Mouse (Mus musculus) cerebellum, adult 2 months (tissue): ENCODE results near the gene Rnf130. TPM values are rescaled to one million over a fixed set of nuclear protein-coding genes. Genes with fewer than 3 reads are reported as not detected.
"Not testable (repeated sequence)": the region's sequence is repeated elsewhere in the genome, so short reads cannot be mapped to it uniquely, and the experiment has no call there.

ENCODE experiments used
- DNase-seq, 2 experiments: peaks; one replicate each; pipeline ENCODE4 v3.0.0; 2021
- H3K27ac ChIP-seq: fragments of 200-500 bp; 2 replicates; pipeline ENCODE4 v1.5.1; 2012; ENCODE audit warnings: low read length, control low read depth, inconsistent platforms; ENCODE audit not compliant: insufficient read depth
- H3K27me3 ChIP-seq: fragments of 200-500 bp; 2 replicates; pipeline ENCODE4 v1.6.1; 2012; ENCODE audit warnings: inconsistent platforms, mild to moderate bottlenecking, low read length, moderate library complexity; ENCODE audit not compliant: control insufficient read depth, insufficient read depth
- H3K4me1 ChIP-seq: fragments of 200-500 bp; 2 replicates; pipeline ENCODE4 v1.6.1; 2011; ENCODE audit warnings: low read length; ENCODE audit not compliant: control insufficient read depth, insufficient read depth
- H3K4me3 ChIP-seq: fragments of 200-500 bp; replicated peaks from 2 replicates; pipeline ENCODE3; 2011; ENCODE audit warnings: mild to moderate bottlenecking, low read depth, low read length, control low read depth; ENCODE audit not compliant: insufficient read depth
- CTCF ChIP-seq: fragments of 200-500 bp; IDR thresholded peaks from 2 replicates; pipeline ENCODE4 v1.5.1; 2011; ENCODE audit warnings: low read depth, mild to moderate bottlenecking, control low read depth, low read length, moderate library complexity, borderline replicate concordance; ENCODE audit not compliant: insufficient read depth
- POLR2A ChIP-seq: fragments of 200-500 bp; IDR thresholded peaks from 2 replicates; pipeline ENCODE4 v1.6.1; 2011; ENCODE audit warnings: low read length, control low read depth, borderline replicate concordance; ENCODE audit not compliant: insufficient read depth
- WGBS: fragments of 180-500 bp; shearing (Covaris S2); methylation state at CpG from one replicate; pipeline ENCODE4 v1.1.7; 2018; 5-methylcytosine and 5-hydroxymethylcytosine counted together
- polyA plus RNA-seq: library from polyadenylated mRNA; depleted of rRNA; stranded (reverse); fragments of >200 nt; gene quantifications from 2 replicates; pipeline ENCODE4 v1.2.3, GENCODE M21; 2012

The Rnf130 gene
- polyA plus RNA-seq, 1 experiment, result 76.6 TPM

- DNase-seq, result peak in 1 of 2 experiments; percentile 29
- no peaks in the 10 kb centered on the region for H3K27me3 ChIP-seq
- no peak overlapping the region for H3K4me3 ChIP-seq
- no peak overlapping the region; the same call in 1 of the 2 replicates for H3K27ac ChIP-seq
- TF ChIP-seq POLR2A, result no peak
- TF ChIP-seq CTCF, result no peak
- H3K4me1 ChIP-seq, result peaks cover 64% of the 10 kb centered on the region
- 74% methylated on average over 9 of the region's 9 CpGs for WGBS
Measured at GRCm38 (mm10) chr11:50095661-50096060, 70.5 kb downstream of the Rnf130 start.

- WGBS, result 39% methylated on average over 6 of the region's 6 CpGs
- Histone ChIP-seq H3K4me1 (peaks cover 58% of the 10 kb centered on the region), H3K27ac (no peak overlapping the region), H3K27me3 (no peaks in the 10 kb centered on the region), H3K4me3 (no peak overlapping the region)
- no peak for TF ChIP-seq POLR2A
- TF ChIP-seq CTCF, result no peak
- DNase-seq, result peak; percentile 68 to 78
Measured at GRCm38 (mm10) chr11:50097091-50097490, 71.9 kb downstream of the Rnf130 start.

GRCm38 (mm10) chr11:50098961-50099481, 73.9 kb downstream of the Rnf130 start:
- H3K4me1 ChIP-seq, result peaks cover 59% of the 10 kb centered on the region
- H3K27me3 ChIP-seq, result no peaks in the 10 kb centered on the region
- no peak overlapping the region for H3K4me3 ChIP-seq
- WGBS, result 44% methylated on average over 8 of the region's 8 CpGs
- DNase-seq, result no peak
- TF ChIP-seq POLR2A (no peak), CTCF (no peak)
- peak overlapping the region; percentile 50; the same call in 1 of the 2 replicates for H3K27ac ChIP-seq

GRCm38 (mm10) chr11:50099692-50100091, 74.5 kb downstream of the Rnf130 start:
- Histone ChIP-seq H3K4me3 (no peak overlapping the region), H3K4me1 (peaks cover 57% of the 10 kb centered on the region), H3K27ac (peak overlapping the region; percentile 18; the same call in 1 of the 2 replicates), H3K27me3 (no peaks in the 10 kb centered on the region)
- TF ChIP-seq CTCF (no peak), POLR2A (no peak)
- DNase-seq, result peak; percentile 38 to 39
- WGBS, result 32% methylated on average over 2 of the region's 2 CpGs

GRCm38 (mm10) chr11:50100548-50101307, 75.6 kb downstream of the Rnf130 start:
- Histone ChIP-seq H3K4me3 (no peak overlapping the region), H3K27ac (no peak overlapping the region; the same call in 1 of the 2 replicates), H3K4me1 (peaks cover 53% of the 10 kb centered on the region), H3K27me3 (no peaks in the 10 kb centered on the region)
- WGBS, result 5% methylated on average over 2 of the region's 2 CpGs
- peak; percentile 93 to 96 for DNase-seq
- TF ChIP-seq CTCF (no peak), POLR2A (no peak)

GRCm38 (mm10) chr11:50101962-50102361, 76.8 kb downstream of the Rnf130 start:
- not testable (repeated sequence) for DNase-seq, H3K4me3 ChIP-seq, H3K27me3 ChIP-seq
- H3K4me1 ChIP-seq, result peaks cover 53% of the 10 kb centered on the region
- TF ChIP-seq CTCF, result 0 out of 2 replicates have a peak, but pooled peaks have one; percentile 3
- 95% methylated on average over 4 of the region's 4 CpGs for WGBS
- H3K27ac ChIP-seq, result 0 out of 2 replicates have a peak overlapping the region, but pooled peaks have one; percentile 49

- WGBS, result 83% methylated on average over 6 of the region's 6 CpGs
- no peak for DNase-seq
- no peak for TF ChIP-seq CTCF
- no peak overlapping the region for H3K27ac ChIP-seq
- H3K27me3 ChIP-seq, result no peaks in the 10 kb centered on the region
- H3K4me3 ChIP-seq, result no peak overlapping the region
- H3K4me1 ChIP-seq, result peaks cover 38% of the 10 kb centered on the region
Measured at GRCm38 (mm10) chr11:50104016-50104415, 78.9 kb downstream of the Rnf130 start.

GRCm38 (mm10) chr11:50105237-50105636, 80.1 kb downstream of the Rnf130 start:
- DNase-seq, result no peak
- Histone ChIP-seq H3K27me3 (no peaks in the 10 kb centered on the region), H3K4me3 (no peak overlapping the region), H3K4me1 (peaks cover 26% of the 10 kb centered on the region), H3K27ac (no peak overlapping the region)
- WGBS, result 88% methylated on average over 5 of the region's 5 CpGs
- TF ChIP-seq POLR2A (no peak), CTCF (no peak)
